Mouse (Mus musculus) gastrocnemius, postnatal 14 days (tissue): ENCODE results near the gene AI661453. TPM values are rescaled to one million over a fixed set of nuclear protein-coding genes. Genes with fewer than 3 reads are reported as not detected.

ENCODE experiments used
- DNase-seq: peaks from one replicate; pipeline ENCODE4 v3.0.0; 2021; ENCODE audit warnings: mixed read lengths
- intact Hi-C: fragments of 180-260 bp; cut with DNase I; formaldehyde crosslinking; loops from one replicate; pipeline ENCODE4 v1.15.1; 2025; ENCODE audit warnings: low total_unique reads
- total RNA-seq, 2 experiments: library from RNA; stranded (reverse); gene quantifications; 2 replicates each; pipeline ENCODE4 v1.2.3; 2021

Gene AI661453
- total RNA-seq, 2 experiments from 2014 or later = 0.31 to 0.49 TPM

- intact Hi-C loops = no loop called here
- DNase-seq = no peak
These were observed 3.1 kb downstream of the AI661453 start for GRCm38 (mm10) chr17:47439396-47440028.

GRCm38 (mm10) chr17:47440359-47440890 lies 4.0 kb downstream of the AI661453 start:
- DNase-seq = no peak
- intact Hi-C loops = no loop called here

- intact Hi-C loops = no loop called here
- DNase-seq = no peak
These were observed 5.1 kb downstream of the AI661453 start for GRCm38 (mm10) chr17:47441296-47442051.

- no peak for DNase-seq
- intact Hi-C loops = no loop called here
These were observed 5.9 kb downstream of the AI661453 start for GRCm38 (mm10) chr17:47442271-47442670.

- DNase-seq = no peak
- intact Hi-C loops = no loop called here
These were observed 7.7 kb downstream of the AI661453 start for GRCm38 (mm10) chr17:47444113-47444512.

DNA sequence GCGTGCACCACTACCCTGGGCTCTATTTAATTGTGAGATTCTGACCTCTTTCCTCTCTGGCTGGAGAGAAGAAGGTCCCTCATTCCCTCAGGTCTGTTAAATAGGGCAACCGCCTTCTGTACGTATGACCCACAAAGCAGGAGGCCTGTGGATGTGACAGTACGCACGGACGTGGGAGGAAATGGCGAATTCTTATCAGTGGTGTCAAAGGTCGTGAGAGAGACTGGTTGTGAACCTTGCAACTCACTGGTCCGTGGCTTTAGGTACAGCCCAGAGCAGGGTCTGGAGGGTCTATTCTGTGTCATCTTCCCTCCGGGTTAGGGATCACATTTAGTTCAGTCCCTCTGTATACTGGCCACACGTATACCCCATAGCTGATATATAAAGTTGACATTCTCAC lies 9.1 kb downstream of the AI661453 start:
- DNase-seq = no peak
- intact Hi-C loops = no loop called here

DNA sequence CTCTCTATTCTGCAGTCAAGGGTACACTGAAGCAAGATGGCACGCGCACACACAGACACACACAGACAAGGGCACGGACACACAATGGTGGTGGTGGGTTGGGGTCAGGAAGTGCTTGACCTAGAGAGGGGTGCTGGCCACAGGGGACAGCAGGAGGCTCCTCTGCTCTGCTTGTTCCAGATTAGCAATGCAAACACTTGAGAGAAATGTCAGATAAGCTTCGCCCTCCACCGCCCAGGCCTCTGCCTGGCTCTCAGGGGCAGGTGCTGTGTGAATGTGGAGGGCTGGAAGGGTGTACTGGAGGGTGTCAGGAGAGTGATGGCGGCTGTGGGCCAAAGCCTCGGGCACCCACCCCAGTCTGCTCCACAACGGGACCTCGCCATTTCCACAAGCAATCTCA lies 9.6 kb downstream of the AI661453 start:
- intact Hi-C loops = no loop called here
- DNase-seq = no peak

DNA sequence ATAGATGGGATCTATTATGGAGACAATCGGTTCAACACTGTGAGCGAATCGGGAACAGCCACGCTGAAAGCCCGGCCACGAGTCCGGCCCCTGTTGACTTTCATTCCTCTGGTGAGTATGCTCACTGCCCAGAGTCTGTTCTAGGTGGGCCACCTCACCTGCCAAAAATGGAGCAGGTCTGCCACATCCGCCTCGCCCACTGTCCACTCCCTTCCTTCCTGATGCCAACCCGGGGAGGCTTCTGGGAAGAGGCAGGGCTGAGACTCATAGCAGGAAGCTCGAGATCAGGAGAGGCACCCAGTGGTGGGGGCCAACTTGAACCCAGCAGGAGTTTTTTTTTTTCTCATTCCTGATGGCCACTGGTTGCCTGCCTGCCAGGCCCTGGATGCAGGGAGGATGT lies 10.1 kb downstream of the AI661453 start:
- intact Hi-C loops = no loop called here
- DNase-seq = no peak

- intact Hi-C loops = no loop called here
- DNase-seq = no peak
These were observed 12.3 kb downstream of the AI661453 start for GRCm38 (mm10) chr17:47448523-47449372.

- intact Hi-C loops = no loop called here
- no peak for DNase-seq
These were observed 13.0 kb downstream of the AI661453 start for GRCm38 (mm10) chr17:47449432-47449831.

GRCm38 (mm10) chr17:47450239-47450638 lies 13.8 kb downstream of the AI661453 start:
- DNase-seq = no peak
- intact Hi-C loops = no loop called here

GRCm38 (mm10) chr17:47450880-47451565 lies 14.6 kb downstream of the AI661453 start:
- DNase-seq = no peak
- intact Hi-C loops = no loop called here

DNA sequence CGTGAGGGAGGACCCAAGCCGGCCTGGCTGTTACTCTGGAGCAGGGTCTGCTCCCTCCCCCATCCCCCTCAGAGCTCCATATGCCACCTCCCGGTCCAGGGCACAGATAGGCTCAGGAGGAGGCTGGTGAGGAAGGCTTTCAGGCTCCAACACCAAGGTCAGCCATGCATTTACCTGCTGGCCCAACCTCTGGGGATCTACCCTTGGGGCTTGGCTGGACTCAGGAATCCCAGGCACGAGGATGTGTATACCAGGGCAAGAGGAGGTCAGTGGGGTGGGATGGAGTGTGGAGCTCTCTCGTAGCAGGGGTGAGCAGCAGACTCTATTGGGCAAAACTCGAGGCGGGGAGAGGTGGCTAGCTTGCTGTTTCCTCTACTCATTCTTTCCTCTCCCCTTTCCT lies 16.5 kb downstream of the AI661453 start:
- no peak for DNase-seq
- intact Hi-C loops = no loop called here

DNA sequence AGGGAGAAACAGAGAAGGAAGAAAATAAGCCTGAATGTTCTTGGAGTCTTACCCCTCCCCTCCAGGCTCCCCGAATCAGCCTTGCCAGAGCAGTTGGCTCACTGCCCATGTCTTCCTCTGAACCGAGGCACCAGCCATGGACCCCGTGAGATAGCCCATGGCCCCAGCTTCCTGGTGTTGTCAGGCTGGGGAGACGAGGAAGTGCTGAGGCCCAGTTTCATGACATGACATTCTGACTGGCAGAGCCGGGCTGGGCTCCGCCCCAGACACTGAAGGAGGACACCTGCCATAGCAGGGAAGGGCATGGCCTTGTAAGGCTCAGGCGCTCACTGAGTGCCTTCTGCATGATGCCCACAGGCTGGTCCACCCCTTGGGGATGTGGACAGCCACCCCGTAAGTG lies 18.3 kb downstream of the AI661453 start:
- DNase-seq = no peak
- intact Hi-C loops = no loop called here

GRCm38 (mm10) chr17:47458310-47458709 lies 21.9 kb downstream of the AI661453 start:
- no peak for DNase-seq
- intact Hi-C loops = no loop called here

GRCm38 (mm10) chr17:47458936-47459335 lies 22.5 kb downstream of the AI661453 start:
- DNase-seq = no peak
- intact Hi-C loops = no loop called here

- intact Hi-C loops = no loop called here
- no peak for DNase-seq
These were observed 23.0 kb downstream of the AI661453 start for GRCm38 (mm10) chr17:47459341-47459919.

DNA sequence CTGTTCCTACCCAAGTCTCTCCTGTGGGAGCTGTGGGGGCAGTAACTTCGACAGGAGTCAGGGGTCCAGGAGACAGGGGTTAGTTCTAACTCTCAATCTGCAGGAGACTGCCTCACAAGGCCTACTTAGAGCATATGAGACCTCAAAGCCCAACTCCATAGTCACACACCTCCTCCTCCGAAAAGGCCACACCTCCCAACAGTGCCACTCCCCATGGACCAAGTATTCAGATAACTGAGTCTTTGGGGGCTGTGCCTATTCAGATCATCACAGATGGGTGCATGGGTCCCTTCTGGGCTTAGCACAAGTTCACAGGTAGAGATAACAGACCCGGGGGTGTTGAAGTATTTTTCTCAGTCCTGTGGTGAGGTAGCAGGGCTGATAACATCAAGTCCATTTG lies 25.3 kb downstream of the AI661453 start:
- DNase-seq = no peak
- intact Hi-C loops = no loop called here

GRCm38 (mm10) chr17:47462209-47462608 lies 25.8 kb downstream of the AI661453 start:
- no peak for DNase-seq
- intact Hi-C loops = no loop called here
